Mouse (Mus musculus): ENCODE data around the gene Taok3.

Gene Taok3

GRCm38 (mm10) chr5:117181921-117182320 lies 62.0 kb downstream of the Taok3 start:
- DNase-seq (ENCODE audit: low spot score in 2 of 2), result no peak

GRCm38 (mm10) chr5:117182411-117182810 lies 62.5 kb downstream of the Taok3 start:
- no peak for DNase-seq (ENCODE audit: low spot score in 2 of 2)

GRCm38 (mm10) chr5:117184832-117185231 lies 64.9 kb downstream of the Taok3 start:
- no peak for DNase-seq (ENCODE audit: low spot score in 2 of 2)

GRCm38 (mm10) chr5:117185673-117186072 lies 65.7 kb downstream of the Taok3 start:
- no peak for DNase-seq (ENCODE audit: low spot score in 2 of 2)

- DNase-seq (ENCODE audit: low spot score in 2 of 2), result no peak
Observed at GRCm38 (mm10) chr5:117192061-117192460, 72.1 kb downstream of the Taok3 start.

- DNase-seq (ENCODE audit: low spot score in 2 of 2), result no peak
Observed at GRCm38 (mm10) chr5:117193748-117194147, 73.8 kb downstream of the Taok3 start.

- DNase-seq (ENCODE audit: low spot score in 2 of 2), result no peak
Observed at GRCm38 (mm10) chr5:117194672-117195071, 74.7 kb downstream of the Taok3 start.

- DNase-seq (ENCODE audit: low spot score in 2 of 2), result no peak
Observed at GRCm38 (mm10) chr5:117196551-117196950, 76.6 kb downstream of the Taok3 start.

- no peak for DNase-seq (ENCODE audit: low spot score in 2 of 2)
Observed at GRCm38 (mm10) chr5:117198390-117198789, 78.5 kb downstream of the Taok3 start.

GRCm38 (mm10) chr5:117207286-117207685 lies 87.4 kb downstream of the Taok3 start:
- DNase-seq (ENCODE audit: low spot score in 2 of 2), result no peak

- no peak for DNase-seq (ENCODE audit: low spot score in 2 of 2)
Observed at GRCm38 (mm10) chr5:117214016-117214415, 94.1 kb downstream of the Taok3 start.

- DNase-seq (ENCODE audit: low spot score in 2 of 2), result no peak
Observed at GRCm38 (mm10) chr5:117231059-117231458, 111.1 kb downstream of the Taok3 start.

- no peak for DNase-seq (ENCODE audit: low spot score in 2 of 2)
Observed at GRCm38 (mm10) chr5:117236540-117236939, 116.6 kb downstream of the Taok3 start.

- DNase-seq (ENCODE audit: low spot score in 2 of 2), result no peak
Observed at GRCm38 (mm10) chr5:117239106-117239505, 119.2 kb downstream of the Taok3 start.

GRCm38 (mm10) chr5:117240321-117240731 lies 120.4 kb downstream of the Taok3 start:
- no peak for DNase-seq (ENCODE audit: low spot score in 2 of 2)

GRCm38 (mm10) chr5:117240761-117241322 lies 120.9 kb downstream of the Taok3 start:
- DNase-seq (ENCODE audit: low spot score in 2 of 2), result no peak

- no peak for DNase-seq (ENCODE audit: low spot score in 2 of 2)
Observed at GRCm38 (mm10) chr5:117241935-117242531, 122.1 kb downstream of the Taok3 start.

- DNase-seq (ENCODE audit: low spot score in 2 of 2), result no peak
Observed at GRCm38 (mm10) chr5:117242671-117243478, 122.9 kb downstream of the Taok3 start.

GRCm38 (mm10) chr5:117245170-117245569 lies 125.2 kb downstream of the Taok3 start:
- no peak for DNase-seq (ENCODE audit: low spot score in 2 of 2)

- DNase-seq (ENCODE audit: low spot score in 2 of 2), result no peak
Observed at GRCm38 (mm10) chr5:117248351-117248750, 128.4 kb downstream of the Taok3 start.

- DNase-seq (ENCODE audit: low spot score in 2 of 2), result no peak
Observed at GRCm38 (mm10) chr5:117250796-117251195, 130.9 kb downstream of the Taok3 start.

- DNase-seq (ENCODE audit: low spot score in 2 of 2), result no peak
Observed at GRCm38 (mm10) chr5:117251763-117252162, 131.8 kb downstream of the Taok3 start.

GRCm38 (mm10) chr5:117258276-117258675 lies 138.3 kb downstream of the Taok3 start:
- no peak for DNase-seq (ENCODE audit: low spot score in 2 of 2)
